Mouse (Mus musculus): Measurements from ENCODE around the gene Lgals9.

Gene Lgals9

DNA sequence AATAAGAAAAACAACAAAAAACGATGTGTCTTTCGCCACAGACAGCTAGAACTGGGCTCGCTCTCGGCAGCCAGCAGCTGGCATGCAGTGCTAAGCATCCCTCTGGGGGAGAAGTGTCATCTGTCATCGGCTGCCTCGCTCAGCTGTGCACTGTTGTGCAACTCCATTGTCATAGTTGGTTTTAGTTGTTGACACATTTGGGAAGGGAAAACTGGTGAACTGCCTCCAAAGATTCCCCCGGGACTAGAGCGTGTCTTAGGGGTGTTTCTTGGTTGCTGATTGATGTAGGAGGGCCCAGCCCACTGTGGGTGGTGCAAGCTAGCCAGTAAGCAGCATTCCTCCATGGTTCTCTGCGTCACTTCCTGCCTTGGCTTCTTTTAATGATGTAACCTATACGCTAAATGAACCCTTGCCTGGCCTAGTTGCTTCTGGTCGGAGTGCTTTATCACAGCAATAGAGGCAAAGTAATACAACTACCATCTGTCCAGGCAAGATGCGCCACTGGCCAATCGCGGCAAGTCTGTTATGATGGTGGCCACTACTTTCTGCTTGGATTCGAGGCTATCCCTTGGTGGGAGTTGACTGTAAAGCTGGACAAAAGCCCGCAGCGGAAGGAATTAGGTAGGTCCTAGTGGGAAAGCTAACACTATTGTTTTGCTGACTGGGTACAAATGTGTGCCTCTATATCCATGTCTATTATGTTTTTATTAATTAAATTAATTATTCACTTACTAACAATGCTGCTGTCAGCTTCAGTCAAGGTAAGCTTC is 11.2 kb downstream of the Lgals9 start:
- no peak for DNase-seq (ENCODE audit: low spot score)

DNA sequence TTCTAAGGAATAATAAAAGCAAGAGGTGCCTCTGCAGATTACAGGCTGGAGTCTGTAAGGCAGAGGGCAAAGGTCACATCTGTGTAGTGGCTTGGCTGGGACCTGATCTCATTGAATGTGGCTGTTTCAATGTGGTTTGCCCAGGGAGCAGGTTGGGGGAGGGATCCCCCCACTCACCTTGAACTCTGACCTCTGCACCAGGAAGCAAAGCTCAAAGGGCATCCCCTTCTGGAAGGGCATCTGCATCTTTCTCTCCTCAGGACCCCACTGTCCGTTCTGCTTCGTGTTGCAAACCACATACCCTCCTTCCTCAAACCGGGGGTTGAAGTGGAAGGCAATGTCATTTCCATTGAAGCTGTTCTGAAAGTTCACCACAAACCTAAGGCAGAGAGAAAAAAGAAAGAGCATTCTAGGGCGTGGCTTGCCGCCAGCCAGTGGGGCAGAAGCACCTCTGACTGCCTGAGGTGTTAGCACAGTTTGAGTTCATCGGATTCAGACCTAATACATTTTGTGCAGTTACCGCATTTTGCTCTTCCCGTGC is 11.9 kb downstream of the Lgals9 start:
- no peak for DNase-seq (ENCODE audit: low spot score)

DNA sequence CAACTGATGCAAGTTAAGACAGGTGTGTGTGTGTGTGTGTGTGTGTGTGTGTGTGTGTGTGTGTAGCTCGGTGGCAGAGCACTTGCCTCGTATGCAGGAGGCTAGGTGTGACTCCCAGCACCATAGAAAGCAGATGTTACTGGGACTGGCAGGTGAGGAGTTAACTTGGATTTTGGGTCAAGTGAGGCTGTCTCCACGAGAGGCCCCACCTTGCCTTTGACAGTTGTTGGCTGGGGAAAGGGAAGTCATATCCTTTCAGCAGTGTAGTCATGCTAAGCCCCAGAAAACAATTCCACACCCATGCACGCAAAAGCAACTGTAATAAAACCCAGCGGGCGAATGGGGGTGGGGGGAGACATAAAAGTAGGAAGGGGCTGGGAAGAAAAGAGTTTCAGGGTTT is 12.4 kb downstream of the Lgals9 start:
- no peak for DNase-seq (ENCODE audit: low spot score)

DNA sequence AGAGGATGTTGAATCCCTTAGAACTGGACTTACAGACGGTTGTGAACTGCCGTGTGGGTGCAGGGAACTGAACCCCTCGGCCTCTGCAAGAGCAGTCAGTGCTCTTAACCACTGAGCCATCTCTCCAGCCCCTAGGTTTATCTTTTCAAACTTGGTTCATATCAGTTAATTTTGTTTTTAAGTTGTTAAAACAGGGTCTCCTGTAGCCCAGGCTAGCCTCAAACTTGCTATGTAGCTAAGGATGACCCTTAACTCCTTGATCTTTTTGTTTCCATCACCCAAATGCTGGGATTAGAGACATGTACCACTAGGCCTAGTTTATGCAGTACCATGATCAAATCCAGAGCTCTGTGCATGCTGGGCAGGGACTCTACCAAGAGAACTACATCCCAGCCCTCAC is 13.0 kb downstream of the Lgals9 start:
- DNase-seq (ENCODE audit: low spot score) = no peak

DNA sequence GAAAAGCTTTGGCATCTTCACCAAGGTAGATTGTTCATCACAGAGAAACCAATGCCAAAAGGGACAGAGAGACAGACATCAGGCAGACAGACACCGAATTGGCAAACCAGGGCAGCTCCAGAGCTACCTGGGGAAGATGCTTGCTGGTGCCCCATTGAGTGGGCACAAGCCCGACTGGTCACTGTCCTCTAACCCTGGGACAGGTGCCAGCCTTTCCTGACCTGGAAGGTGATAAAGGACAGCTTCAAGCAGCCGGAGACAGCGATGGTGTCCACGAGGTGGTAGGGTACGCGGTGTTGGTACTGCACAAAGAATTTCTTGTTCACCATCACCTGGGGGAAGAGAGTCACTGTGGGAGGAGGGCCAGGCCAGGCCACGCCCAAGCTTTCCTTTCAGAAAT is 13.7 kb downstream of the Lgals9 start:
- DNase-seq (ENCODE audit: low spot score) = no peak

DNA sequence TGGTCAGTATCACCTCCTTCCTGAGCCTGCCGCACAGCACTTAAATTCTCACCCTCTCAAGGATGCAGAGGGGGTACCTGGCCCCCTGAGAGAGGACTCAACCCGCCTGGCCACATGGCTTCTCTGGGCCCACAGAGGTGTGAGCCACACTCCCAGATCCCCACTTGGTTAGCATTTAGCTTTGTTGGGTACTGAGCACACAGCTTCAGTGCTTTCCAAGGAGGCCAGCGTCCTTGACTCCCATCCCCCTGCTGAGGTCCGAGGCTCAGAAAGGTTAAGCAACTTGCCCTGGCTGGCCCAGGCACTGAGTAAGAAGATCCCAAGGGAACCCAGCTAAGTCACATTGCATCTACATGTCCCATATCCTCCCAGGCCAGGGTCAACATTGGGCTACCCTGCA is 16.6 kb downstream of the Lgals9 start:
- no peak for DNase-seq (ENCODE audit: low spot score)

DNA sequence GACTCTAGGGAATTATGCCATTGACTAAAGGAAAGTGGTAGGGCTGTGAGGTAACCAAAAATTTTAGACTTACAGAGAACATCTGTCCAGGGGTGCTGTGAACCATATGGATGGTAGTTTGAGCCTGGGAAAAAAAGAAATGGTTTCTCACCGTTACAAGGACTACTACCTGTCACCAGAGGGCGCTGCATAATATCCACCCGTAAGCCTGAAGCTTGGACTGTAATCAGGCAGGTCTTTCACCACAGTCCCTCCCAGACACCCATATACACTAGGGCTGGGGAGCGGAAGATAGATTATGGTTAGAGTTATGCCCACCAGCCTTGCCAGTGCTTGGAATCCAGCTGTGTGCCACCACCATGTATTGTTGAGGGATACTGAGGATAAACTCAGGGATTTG is 17.4 kb downstream of the Lgals9 start:
- no peak for DNase-seq (ENCODE audit: low spot score)

DNA sequence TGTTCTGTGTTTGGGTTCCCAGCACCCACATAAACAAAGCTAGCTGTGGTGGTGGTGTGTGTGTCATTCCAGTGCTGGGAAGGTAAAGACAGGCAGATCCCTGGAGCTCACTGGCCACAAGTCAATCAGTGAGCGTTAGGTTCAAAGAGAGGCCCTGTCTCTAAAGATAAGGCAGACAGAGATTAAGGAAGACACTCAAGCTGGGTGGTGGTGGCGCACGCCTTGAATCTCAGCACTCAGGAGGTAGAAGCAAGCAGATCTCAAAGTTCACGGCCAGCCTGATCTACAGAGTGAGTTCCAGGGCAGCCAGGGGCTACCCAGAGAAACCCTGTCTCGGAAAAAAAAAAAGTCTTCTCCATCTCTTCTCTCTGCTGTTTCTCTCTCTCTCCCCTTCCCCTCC is 23.5 kb downstream of the Lgals9 start:
- DNase-seq (ENCODE audit: low spot score) = no peak

DNA sequence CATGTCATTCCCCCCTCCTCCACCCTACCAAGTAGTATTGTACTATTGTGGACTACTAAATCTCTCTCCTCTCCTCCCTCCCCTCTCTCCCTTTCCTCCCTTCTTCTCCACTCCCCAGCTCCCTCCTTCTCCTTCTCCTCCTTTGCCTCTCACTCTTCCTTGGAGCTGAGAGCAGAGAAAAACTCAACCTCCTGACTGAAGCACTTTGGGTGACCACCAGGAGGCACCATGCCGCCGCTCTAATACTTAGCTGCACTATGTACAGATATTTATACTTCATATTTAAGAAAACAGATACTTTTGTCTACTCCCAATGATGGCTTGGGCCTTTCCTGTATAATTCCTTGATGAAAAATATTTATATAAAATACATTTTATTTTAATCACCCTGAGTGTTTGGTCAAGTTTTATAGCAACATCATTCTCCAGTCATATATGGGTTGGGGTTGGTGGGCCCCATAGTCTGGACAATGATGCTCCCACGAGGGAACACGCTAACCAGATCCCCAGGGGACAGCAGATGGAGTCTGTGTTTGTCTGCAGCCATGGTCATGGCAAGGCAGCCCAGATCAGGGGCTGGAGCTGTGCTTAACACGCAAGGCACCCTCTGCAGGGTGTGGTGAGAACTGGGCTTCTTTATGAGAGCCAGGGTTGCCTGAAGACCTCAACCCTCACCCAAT is 24.8 kb downstream of the Lgals9 start:
- no peak for DNase-seq (ENCODE audit: low spot score)

DNA sequence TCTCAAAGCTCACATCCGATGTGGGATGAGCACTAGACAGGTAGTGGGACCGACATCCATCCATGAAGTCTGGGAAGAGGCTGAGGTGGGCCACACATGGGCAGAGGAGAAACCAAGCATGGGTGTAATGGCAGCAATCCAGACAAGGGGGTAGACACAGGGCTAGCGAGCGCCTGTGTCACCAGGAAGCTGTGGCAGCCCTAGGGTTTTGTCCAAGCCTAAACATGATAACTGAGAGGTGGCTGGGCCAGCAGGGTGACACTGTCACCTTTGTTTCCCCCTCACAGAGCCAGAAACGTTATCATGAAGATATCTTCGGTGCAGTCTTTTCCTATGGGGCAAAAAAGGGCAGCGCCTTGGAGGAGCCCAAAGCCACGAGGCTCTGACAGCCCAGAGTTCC is 25.4 kb downstream of the Lgals9 start:
- no peak for DNase-seq (ENCODE audit: low spot score)

DNA sequence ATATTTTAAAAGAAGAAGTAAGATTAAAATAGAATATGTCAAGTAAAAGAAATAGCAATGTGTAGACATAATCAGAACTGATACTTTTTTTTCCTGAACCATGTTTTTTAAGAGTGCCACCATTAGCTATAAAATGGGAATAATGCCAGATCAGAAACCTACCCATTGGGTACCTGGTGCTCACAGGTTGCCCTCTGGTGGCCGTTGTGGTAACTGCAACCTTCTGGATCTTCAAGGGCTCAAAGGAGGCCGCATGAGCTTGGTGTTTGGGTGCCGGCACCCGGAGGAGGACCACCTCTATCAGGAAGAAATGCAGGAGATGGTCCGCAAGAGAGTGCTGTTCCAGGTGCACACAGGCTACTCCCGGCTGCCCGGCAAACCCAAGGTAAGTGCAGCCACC is 28.5 kb downstream of the Lgals9 start:
- peak; percentile 73 for DNase-seq (ENCODE audit: low spot score)

DNA sequence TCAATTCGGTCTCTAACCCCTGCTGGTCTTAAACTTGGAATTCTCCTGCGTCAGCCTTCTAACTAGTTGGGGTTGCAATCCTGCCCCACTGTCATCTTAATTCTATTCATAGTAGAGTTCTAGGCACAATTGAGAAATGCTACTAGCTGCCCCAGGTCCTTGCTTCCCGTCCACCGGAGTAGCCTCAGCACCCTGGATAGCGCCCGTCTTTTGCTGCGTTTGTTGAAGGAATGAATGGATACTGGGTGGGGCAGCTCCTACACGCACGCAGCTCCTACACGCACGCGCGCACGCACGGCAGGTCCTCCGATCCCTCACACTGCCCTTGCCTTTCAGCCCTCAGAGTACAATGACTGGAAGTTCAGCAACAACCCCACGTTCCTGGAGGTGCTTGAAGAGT is 32.3 kb downstream of the Lgals9 start:
- no peak for DNase-seq (ENCODE audit: low spot score)

DNA sequence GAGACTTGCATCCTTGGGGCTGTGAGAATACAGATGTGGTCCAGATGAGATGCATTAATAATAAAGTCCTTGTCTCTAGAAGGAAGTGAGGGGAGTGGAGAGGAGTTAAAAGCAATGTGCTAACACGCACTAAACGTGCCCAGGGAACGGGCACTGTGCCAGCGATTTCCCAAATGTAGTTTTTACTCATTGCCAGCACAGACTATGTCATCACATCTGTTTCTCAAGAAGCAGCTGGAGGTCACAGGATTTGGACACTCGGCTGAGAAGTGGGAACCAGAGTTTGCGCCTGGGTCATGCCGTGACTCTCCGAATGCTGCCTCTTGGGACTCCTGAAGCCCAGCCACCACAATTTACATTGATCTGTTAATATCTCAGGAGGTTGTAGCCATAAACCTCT is 34.4 kb downstream of the Lgals9 start:
- DNase-seq (ENCODE audit: low spot score) = no peak

DNA sequence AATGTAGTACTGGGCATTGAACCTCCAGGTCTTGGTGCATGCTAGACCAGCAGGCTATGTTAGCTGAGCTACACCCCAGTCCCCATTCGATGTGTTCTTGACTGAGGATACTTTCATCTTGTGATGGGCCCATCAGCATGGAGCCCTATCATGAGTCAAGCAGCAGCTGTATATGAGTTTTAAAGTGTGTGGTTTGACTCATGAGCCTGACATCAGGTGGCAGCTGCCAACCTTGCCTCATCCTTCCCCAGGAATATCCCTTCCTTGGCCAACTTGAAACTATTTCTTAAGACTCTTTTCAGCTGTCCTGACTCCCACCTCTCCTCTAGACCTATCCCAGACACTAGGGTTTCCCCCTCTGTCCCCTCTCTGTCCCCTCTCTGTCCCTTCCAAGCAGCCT is 41.7 kb downstream of the Lgals9 start:
- DNase-seq (ENCODE audit: low spot score) = no peak

DNA sequence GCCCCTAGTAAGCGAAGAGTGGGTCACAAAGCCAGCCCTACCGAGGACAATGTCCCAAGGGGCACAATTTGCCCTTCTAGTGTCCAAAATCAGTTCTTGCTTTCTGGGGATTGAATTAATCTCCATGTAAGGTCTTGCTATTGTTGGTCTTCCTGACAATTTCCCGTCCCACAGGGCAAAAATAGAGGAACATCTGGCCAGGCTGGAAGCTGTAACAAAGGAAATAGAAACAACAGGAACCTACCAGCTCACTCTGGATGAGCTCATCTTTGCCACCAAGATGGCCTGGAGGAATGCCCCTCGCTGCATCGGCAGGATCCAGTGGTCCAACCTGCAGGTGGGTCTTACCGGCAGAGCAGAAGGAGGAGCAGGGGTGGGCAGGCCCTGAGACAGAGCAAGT is 49.6 kb downstream of the Lgals9 start:
- no peak for DNase-seq (ENCODE audit: low spot score)

DNA sequence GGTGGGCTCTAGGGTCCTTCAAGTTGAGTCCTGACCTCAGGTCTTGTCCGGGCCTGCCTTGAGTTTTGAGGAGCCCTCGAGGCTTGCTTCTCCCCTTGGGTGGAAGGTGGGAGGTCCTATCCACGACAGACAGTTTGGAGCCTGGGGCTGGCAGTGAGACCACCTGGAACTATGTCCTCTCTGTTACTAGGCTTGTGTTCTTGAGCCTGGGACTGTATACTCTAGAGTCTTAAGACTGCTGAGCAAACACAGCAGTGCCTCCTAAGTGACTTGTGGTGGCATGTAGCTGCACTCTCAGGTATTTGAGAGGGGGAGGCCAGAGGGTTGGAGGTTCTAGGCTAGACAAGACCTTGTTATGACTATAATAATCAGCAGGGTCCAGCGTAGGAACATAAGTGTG is 50.0 kb downstream of the Lgals9 start:
- DNase-seq (ENCODE audit: low spot score) = no peak

DNA sequence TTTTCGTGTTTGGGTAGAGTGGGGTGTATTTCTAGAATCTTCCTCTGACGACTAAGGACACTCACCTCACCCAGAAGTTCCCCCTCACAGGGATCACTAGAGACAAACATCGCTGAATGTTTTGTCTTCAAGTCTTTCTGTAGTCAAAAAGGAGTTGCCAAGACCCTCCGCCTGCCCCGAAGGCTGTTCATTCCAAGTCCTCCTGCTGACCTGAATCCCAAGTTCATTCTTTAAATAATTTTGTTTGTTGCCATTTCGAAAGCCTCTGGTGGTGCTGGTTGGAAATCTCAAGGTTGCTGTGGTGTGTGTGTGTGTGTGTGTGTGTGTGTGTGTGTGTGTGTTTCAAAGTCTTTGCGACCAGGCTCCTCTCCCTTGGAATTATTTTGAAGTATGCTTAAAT is 50.4 kb downstream of the Lgals9 start:
- DNase-seq (ENCODE audit: low spot score) = no peak

DNA sequence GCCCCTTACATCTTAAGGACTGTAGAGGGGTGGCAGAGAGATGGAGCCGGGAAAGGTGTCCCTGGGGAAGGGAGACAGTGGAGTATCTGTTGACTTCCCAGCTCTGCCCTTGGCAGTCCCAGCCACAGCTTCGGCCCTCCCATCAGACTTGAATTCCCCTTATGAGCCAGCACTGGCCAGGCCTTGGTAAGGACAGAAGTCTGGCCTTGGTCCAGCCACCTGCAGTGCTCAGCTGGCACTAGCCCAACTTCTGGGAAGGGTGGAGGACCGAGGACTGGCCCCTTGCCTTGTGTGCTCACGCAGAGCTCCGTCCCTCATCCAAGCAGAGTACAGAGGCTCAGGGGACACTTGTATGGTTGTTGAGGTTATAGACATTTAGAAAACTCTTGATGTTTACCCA is 55.4 kb downstream of the Lgals9 start:
- DNase-seq (ENCODE audit: low spot score) = no peak

DNA sequence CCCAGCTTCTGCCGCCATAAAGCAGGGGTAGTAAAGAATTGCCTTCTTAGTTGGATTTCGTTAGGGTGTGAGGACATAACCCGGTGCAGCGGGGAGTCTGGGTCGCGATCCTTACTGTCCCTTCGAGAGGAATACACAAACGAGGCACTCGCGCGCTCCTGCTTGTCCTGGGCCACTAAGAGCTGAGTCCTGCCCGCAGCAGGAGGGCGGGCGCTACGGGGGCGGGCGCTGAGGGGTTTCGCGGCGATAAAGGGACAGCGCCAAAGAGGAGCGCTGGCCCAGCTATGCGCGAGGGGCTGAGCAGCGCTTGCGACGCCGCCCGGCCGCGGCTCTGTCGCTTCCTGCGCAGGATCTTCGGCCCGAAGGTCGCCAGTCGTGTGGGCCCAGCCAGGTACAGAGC is 59.8 kb downstream of the Lgals9 start:
- no peak for DNase-seq (ENCODE audit: low spot score)

DNA sequence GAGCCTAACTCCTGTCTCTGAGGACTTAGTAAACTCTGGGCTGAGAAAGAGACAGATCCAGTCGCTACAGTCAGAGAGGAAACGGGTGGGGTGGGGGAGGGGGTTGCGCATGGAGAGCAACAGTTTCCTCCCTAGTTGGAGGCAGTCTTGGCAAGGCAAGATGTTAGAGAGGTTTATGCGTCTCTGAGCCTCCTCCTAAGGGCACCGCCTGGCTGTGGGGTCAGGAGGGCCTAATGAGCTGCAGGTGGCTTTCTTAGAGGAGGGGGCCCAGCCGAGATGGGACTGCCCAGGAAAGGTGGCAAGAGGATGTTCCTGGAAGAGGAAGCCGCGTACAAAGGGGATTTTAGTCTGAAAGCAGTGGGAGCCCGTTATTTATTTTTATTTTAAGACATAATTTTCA is 60.6 kb downstream of the Lgals9 start:
- DNase-seq (ENCODE audit: low spot score) = no peak

DNA sequence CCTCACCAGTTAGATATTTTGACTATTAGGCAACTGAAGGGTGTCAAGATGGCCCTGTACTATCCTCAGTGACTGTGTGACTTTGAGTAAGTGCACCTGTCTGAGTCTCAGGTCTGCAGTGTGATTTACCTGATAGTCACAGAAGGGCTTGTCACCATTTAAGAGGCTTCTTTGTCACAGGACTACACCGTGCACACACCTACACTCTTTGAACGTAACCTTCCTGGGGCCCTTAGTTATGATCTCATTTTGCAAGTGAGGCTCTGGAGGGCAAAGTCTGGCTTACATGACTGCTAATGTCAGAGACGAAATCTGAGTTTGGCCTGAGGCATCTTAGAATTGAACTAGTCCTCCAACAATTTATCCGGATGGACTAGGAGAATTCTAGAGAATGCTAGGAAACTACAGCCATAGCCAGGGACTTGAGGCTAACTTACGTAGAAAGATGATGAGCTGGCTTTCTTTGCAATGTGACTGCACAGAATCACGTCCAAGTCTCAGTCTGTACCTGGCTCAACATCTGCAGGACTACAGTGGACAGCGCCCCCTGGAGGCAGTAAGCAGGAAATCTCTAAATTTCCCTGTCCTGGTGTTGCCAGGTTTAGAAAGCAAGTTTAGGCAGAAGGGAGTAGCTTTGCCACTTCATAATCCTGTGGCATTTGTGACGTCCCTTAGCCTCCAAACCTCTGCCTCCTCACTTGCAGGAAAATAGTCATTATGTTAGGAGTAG is 61.9 kb downstream of the Lgals9 start:
- no peak for DNase-seq (ENCODE audit: low spot score)

DNA sequence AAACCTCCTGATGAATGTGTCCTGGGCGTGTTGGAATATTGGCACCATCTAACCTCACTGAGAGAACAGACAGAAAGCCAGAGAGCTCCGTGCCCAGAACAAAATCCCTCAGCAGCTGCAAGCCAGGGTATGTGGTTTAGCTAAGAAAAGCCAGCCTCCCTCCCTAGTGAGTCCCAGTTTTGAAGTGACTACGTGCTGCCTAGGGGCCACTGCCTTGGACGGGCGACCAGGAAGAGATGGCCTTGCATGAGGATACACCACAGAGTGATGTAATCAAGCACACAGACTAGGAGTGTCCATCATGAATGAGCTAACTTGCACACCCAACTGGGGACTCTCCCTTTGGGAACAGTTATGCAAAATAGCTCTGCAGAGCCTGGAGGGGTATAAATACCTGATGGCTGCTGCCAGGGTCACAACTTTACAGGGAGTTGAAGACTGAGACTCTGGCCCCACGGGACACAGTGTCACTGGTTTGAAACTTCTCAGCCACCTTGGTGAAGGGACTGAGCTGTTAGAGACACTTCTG is 64.3 kb downstream of the Lgals9 start, which contains the start of gene Nos2:
Gene Nos2, plus strand, starts transcription at position 377 of the 529 bp plus-strand sequence.
- DNase-seq (ENCODE audit: low spot score) = no peak

DNA sequence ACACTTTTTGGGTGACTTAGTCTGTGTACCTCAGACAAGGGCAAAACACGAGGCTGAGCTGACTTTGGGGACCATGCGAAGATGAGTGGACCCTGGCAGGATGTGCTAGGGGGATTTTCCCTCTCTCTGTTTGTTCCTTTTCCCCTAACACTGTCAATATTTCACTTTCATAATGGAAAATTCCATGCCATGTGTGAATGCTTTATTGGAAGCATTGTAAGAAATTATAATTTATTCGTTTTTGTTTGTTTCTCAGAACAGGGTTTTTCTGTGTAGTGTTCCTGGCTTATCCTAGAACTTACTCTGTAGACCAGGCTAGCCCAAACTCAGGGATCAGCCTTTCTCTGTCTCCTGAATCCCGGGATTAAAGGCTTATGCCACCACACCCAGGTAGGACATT is 65.0 kb downstream of the Lgals9 start:
- DNase-seq (ENCODE audit: low spot score) = no peak
